Mouse (Mus musculus): ENCODE results near the gene Lca5l.
A peak's percentile ranks its signal among the peaks of the same experiment; 100 is the strongest.
"Not testable (repeated sequence)": the region's sequence is repeated elsewhere in the genome, so short reads cannot be mapped to it uniquely, and the experiment has no call there.

Gene Lca5l

GRCm38 (mm10) chr16:96168837-96169236 lies 23.2 kb downstream of the Lca5l start:
- DNase-seq (ENCODE audit: low read depth, low spot score): no peak

GRCm38 (mm10) chr16:96165723-96166264 lies 26.3 kb downstream of the Lca5l start:
- DNase-seq (ENCODE audit: low read depth, low spot score): no peak

DNA sequence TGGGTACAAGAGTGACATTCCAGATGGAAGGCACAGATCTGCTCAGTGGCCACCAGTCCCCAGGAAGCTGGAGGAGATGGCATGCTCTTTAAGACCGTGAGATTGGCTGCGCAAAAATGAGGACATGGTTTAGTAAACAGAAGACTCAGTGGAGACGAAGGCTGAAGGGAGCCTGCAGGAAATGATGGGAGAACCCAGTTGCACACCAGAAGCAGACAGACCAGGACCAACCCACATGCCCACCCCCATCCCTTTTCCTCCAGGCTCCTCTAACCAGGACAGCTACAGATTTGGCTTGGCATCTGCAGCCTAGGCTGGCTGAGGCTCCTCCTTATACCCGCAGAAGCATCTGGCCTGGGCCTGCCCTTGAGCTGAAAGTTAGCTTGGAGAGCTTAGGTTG lies 30.7 kb downstream of the Lca5l start:
- DNase-seq (ENCODE audit: low read depth, low spot score): no peak

DNA sequence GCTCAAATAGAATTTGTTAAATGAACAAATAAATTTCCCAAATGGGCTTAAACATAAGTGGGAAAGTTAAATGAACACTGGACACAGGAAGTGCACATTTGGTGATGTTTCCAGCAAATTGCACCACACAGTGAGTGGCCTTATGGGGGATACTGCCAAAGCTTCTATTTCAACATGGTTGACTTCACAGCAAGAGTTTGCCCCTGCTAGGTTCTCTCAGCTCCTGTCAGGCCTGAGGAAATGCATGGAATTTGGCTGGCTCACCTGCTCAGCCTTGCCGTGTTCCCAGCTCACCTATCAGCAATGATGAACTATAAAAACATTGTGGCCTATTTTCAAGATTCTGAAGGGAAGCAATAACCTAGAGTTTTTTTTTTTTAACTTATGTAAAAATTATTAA lies 31.1 kb downstream of the Lca5l start:
- no peak for DNase-seq (ENCODE audit: low read depth, low spot score)

DNA sequence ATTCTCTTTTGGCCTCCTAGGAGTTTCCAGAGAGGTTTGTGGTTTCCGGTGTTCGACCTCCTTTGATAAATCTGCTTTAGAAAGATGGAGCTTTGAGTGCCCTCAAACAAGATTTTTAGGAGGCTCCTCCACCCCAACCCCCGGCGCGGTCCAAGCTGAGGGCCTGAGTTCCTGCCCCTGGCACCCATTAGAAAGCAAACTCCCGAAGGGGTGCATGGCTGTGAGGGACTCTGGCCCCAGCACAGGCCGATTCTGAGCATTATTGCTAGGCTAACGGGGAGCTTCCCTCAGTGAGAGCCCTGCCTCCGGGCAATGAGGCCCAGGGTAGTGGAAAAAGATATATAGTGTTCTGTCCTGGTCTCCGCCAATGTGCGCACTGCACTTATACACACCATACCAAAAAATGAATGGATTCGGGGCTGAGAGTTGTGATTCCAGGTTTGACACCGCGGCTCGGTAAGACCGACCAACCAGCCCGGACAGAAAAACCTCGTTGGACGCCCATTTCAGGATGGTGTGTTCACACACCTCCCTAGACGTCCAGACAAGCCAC lies 32.2 kb downstream of the Lca5l start:
- DNase-seq (ENCODE audit: low read depth, low spot score): no peak

- no peak for DNase-seq (ENCODE audit: low read depth, low spot score)
Measured at GRCm38 (mm10) chr16:96159091-96159731, 32.9 kb downstream of the Lca5l start.

DNA sequence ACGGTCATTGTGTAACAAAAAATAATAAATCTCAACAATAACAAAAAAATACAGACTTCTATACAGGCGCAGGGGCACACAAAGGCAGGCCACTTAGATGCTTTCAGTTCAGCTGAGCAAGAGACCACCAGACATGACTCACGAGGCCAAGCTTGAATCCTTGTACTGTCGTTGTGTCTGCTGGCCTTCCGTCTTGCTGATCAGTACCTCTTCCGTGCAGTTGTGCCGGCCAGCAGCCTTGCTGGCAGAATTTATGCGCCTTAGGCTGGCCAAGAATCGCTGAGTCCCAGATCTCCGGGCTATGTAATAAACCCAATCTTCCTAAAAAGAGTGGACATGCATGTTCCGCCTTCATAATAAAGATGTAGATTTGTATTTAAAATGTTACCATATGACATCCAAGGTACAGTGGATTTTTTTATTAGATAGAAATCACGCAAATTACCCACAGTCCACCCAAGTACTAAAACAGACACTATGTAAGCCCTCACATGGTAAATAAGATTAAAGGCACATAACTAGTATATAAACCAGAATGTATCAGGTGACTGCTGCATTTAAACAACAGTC lies 33.5 kb downstream of the Lca5l start:
- peak; percentile 51 for DNase-seq (ENCODE audit: low read depth, low spot score)

- no peak for DNase-seq (ENCODE audit: low read depth, low spot score)
Measured at GRCm38 (mm10) chr16:96157171-96157570, 34.9 kb downstream of the Lca5l start.

GRCm38 (mm10) chr16:96156019-96156418 lies 36.1 kb downstream of the Lca5l start:
- DNase-seq (ENCODE audit: low read depth, low spot score): no peak

DNA sequence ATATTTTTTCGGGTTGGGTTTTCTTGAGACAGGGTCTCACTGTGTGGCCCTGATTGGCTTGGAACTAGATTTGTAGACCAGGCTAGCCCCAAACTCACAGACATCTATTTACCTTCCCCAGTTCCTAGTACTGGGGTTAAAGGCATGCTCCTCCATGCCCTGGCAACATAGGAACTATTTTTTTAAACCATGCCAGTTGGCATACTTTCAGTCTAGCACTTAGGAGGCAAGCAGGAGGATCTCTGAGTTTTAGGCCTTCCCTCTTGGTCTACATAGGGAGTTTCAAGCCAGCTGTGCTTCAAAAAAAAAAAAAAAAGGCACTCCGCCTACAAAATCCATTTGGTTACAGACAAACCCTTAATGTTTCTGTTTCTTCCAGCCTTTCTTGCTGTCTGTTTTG lies 37.6 kb downstream of the Lca5l start:
- DNase-seq (ENCODE audit: low read depth, low spot score): no peak

DNA sequence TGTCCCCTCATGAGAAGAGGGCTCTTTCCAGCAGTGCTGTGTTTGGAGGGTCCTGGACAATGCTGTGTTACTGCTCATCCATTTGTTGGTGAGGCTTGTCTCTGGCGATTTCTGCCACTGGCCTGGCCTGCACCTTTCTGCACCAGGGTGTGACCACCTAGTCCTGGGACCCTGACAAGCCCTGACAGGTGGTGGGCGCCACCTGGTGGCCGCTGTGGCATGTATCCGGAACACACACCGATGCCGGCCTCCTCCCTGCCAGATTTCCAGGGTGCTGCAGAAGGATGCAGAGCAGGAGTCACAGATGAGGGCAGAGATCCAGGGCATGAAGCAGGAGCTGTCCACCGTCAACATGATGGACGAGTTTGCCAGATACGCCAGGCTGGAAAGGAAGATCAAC lies 40.5 kb downstream of the Lca5l start:
- no peak for DNase-seq (ENCODE audit: low read depth, low spot score)

- no peak for DNase-seq (ENCODE audit: low read depth, low spot score)
Measured at GRCm38 (mm10) chr16:96150995-96151394, 41.1 kb downstream of the Lca5l start.

GRCm38 (mm10) chr16:96149311-96149710 lies 42.8 kb downstream of the Lca5l start:
- DNase-seq (ENCODE audit: low read depth, low spot score): no peak

GRCm38 (mm10) chr16:96148834-96149233 lies 43.2 kb downstream of the Lca5l start:
- DNase-seq (ENCODE audit: low read depth, low spot score): no peak

GRCm38 (mm10) chr16:96145814-96146213 lies 46.3 kb downstream of the Lca5l start:
- no peak for DNase-seq (ENCODE audit: low read depth, low spot score)

DNA sequence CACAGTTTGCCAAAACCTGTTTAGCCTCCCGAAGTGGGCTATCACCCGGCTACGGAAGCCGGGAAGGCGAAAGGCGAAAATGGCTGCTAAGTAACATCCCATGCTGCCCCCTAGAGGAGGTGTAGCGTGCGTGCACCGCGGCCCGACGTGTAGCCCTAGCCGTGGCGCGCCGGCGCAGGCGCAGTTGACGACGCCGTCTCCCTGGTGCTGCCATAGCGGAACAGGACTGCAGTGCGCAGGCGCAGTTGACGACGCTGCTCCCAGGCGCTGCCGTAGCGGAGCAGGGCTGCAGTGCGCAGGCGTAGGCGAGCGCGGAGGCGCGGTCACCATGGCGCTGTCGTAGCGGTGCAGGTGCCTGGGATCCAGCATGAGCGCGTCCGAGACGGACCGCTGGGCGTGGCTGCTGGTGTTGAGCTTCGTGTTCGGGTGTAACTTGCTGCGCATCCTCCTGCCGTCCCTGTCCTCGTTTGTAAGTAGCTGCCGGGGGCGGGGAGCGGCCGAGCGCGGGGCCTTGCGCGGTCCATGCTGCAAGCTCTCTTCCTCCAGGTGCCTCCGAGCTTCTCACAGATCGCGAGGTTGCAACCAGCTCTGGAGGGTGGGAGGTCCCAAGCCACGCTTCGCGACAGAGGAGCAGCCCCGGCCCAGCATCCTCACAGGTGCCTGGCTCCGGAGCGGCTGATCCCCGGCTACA lies 46.8 kb downstream of the Lca5l start, which contains the start of gene Wrb:
Gene Wrb (plus strand): TSS at position 298 of the 691 bp plus-strand sequence.
- DNase-seq (ENCODE audit: low read depth, low spot score): peak; percentile 100

DNA sequence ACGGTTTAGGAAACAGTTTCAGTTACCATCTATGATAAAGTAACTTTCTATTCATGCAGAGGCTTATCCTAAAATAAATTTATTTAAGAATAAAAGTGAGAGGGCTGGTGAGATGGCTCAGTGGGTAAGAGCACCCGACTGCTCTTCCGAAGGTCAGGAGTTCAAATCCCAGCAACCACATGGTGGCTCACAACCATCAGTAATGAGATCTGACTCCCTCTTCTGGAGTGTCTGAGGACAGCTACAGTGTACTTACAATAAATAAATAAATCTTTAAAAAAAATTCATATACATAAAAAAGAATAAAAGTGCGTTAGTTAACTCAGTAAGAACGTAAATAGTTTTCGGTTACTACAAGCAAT lies 47.3 kb downstream of the Lca5l start:
- not testable (repeated sequence) for DNase-seq (ENCODE audit: low read depth, low spot score)

GRCm38 (mm10) chr16:96128466-96128865 lies 63.6 kb downstream of the Lca5l start:
- DNase-seq (ENCODE audit: low read depth, low spot score): no peak

DNA sequence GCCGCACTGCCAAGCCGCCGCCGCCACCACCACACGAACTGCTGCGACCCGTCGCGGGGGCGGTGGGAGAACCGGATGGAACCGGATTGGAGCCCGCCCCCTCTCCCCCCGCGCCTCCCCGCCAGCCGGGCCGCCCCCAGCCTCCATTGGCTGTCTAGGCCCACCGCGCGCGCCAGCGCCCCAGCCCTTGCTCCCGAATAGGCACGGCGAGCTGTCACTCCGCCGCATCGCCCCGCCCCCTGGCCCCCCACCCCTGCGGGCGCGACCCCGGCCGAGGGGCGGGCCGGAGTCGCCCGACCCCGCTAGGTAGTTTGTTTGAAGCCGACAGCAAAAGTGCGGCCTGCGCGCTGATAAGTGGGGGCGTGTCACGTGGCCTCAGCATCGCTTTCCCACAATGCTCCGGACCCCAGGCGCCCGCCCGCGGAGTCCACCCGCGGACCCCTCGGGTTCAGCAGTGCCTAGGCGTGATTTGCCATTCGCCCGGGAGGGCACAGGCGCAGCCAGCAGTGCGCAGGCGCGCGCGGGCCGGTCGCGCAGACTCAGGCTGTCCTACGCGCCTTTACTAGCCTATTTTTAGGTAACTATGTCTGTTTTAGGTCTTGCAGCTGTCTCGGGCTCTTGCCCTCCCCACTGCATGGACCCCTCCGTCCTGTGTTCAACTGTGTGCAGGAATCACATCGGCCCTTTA lies 64.3 kb downstream of the Lca5l start, which contains the start of gene Hmgn1:
Gene Hmgn1 (minus strand): TSS at position 73 of the 688 bp plus-strand sequence.
- DNase-seq (ENCODE audit: low read depth, low spot score): peak; percentile 98

GRCm38 (mm10) chr16:96127288-96127656 lies 64.8 kb downstream of the Lca5l start:
- no peak for DNase-seq (ENCODE audit: low read depth, low spot score)

GRCm38 (mm10) chr16:96126684-96127171 lies 65.3 kb downstream of the Lca5l start:
- no peak for DNase-seq (ENCODE audit: low read depth, low spot score)

Data from skeletal muscle tissue, adult 2 months (tissue).